ENCODE assay signal across 8 mouse cellular contexts in genomic region chr4:139075915-139076314, GRCm38 (mm10). TPM values are rescaled to one million over a fixed set of nuclear protein-coding genes. Genes with fewer than 3 reads are reported as not detected.
A peak's percentile ranks its signal among the peaks of the same experiment; 100 is the strongest.
DNase-seq lines count a peak whose midpoint lies in the region; ATAC-seq and TF ChIP-seq lines count a peak whose summit lies in the region.
"Had no signal": no experiment of that assay in that cellular context is flagged by ENCODE, and none has a peak within 500 bp of the region (broad histone marks: within the 10 kb centered on the region; RNA-seq: fewer than 3 reads in every experiment).

No protein-coding gene starts in this region.

- peak; percentile 15 for DNase-seq in liver, adult 2 months (ENCODE audit: extremely low read depth, low read depth, low spot score)
- no peak for DNase-seq in liver
- no peak for DNase-seq in layer of hippocampus, postnatal 36 days
- DNase-seq in thymus, postnatal 36 days: no peak

- no peak overlapping the region for H3K27ac ChIP-seq in liver, adult 2 months (replicated peaks; ENCODE audit: insufficient read depth, low read depth, low read length)
- H3K27ac ChIP-seq in embryonic facial prominence, embryonic 15.5 days (replicated peaks): no peak overlapping the region
- H3K27ac ChIP-seq in intestine, embryonic 16.5 days (ENCODE audit: low read length): no peak overlapping the region
- no peak overlapping the region for H3K27ac ChIP-seq in neural tube, embryonic 15.5 days (replicated peaks)

- no peak overlapping the region for H3K9ac ChIP-seq in liver, adult 2 months (ENCODE audit: low read depth, low read length)
- no peak overlapping the region for H3K9ac ChIP-seq in embryonic facial prominence, embryonic 15.5 days
- H3K9ac ChIP-seq in intestine, embryonic 16.5 days (ENCODE audit: low read depth, low read length): no peak overlapping the region
- H3K9ac ChIP-seq in neural tube, embryonic 15.5 days (replicated peaks): peak overlapping the region; percentile 60; the same call in 1 of the 2 replicates

- H3K27me3 ChIP-seq in liver, adult 2 months (ENCODE audit: control insufficient read depth, insufficient read depth, low read length): peaks cover 18% of the 10 kb centered on the region
- H3K27me3 ChIP-seq in embryonic facial prominence, embryonic 15.5 days: peaks cover 46% of the 10 kb centered on the region
- peaks cover 43% of the 10 kb centered on the region for H3K27me3 ChIP-seq in intestine, embryonic 16.5 days (replicated peaks; ENCODE audit: control insufficient read depth, insufficient read depth, low read length)
- peaks cover 55% of the 10 kb centered on the region for H3K27me3 ChIP-seq in neural tube, embryonic 15.5 days (replicated peaks)

- no peaks in the 10 kb centered on the region for H3K4me1 ChIP-seq in liver, adult 2 months (ENCODE audit: control insufficient read depth, insufficient read depth, low read length)
- H3K4me1 ChIP-seq in embryonic facial prominence, embryonic 15.5 days: peaks cover 18% of the 10 kb centered on the region
- peaks cover 14% of the 10 kb centered on the region for H3K4me1 ChIP-seq in intestine, embryonic 16.5 days (ENCODE audit: control insufficient read depth, insufficient read depth, low read length)
- peaks cover 21% of the 10 kb centered on the region for H3K4me1 ChIP-seq in neural tube, embryonic 15.5 days

- 19% methylated on average over 5 of the region's 5 CpGs for WGBS in liver, adult 2 months
- 20% methylated on average over 5 of the region's 5 CpGs for WGBS in embryonic facial prominence, embryonic 15.5 days
- 16% methylated on average over 5 of the region's 5 CpGs for WGBS in intestine, embryonic 16.5 days
- WGBS in neural tube, embryonic 15.5 days: 17% methylated on average over 5 of the region's 5 CpGs

- H3K4me3 ChIP-seq in liver, adult 2 months (ENCODE audit: insufficient read depth, low read depth, low read length): no peak overlapping the region
- H3K4me3 ChIP-seq in embryonic facial prominence, embryonic 15.5 days (replicated peaks): peak overlapping the region; percentile 56
- H3K4me3 ChIP-seq in intestine, embryonic 16.5 days (ENCODE audit: low read length): peak overlapping the region; percentile 61
- H3K4me3 ChIP-seq in neural tube, embryonic 15.5 days (replicated peaks): peak overlapping the region; percentile 54

- no peak for TF ChIP-seq POLR2A in liver, adult 2 months (IDR thresholded peaks at IDR 0.05; ENCODE audit: extremely low read depth, insufficient read depth, low read length)

- no peaks in the 10 kb centered on the region for H3K36me3 ChIP-seq in liver, adult 2 months (ENCODE audit: control insufficient read depth, insufficient read depth, low read length)
- no peaks in the 10 kb centered on the region for H3K36me3 ChIP-seq in embryonic facial prominence, embryonic 15.5 days
- H3K36me3 ChIP-seq in intestine, embryonic 16.5 days (ENCODE audit: control insufficient read depth, insufficient read depth, low read length): no peaks in the 10 kb centered on the region
- no peaks in the 10 kb centered on the region for H3K36me3 ChIP-seq in neural tube, embryonic 15.5 days

- no peaks in the 10 kb centered on the region for H3K79me2 ChIP-seq in liver, adult 2 months (ENCODE audit: control insufficient read depth, insufficient read depth, low read length)

- no peak for ATAC-seq in embryonic facial prominence, embryonic 15.5 days (ENCODE audit: insufficient number of reproducible peaks, low FRiP score, low TSS enrichment, low read depth)
- peak; percentile 27; the same call in 1 of the 2 replicates for ATAC-seq in intestine, embryonic 16.5 days
- no peak for ATAC-seq in neural tube, embryonic 15.5 days (ENCODE audit: low FRiP score)

- H3K4me2 ChIP-seq in embryonic facial prominence, embryonic 15.5 days (replicated peaks): peak overlapping the region; percentile 94
- H3K4me2 ChIP-seq in intestine, embryonic 16.5 days (ENCODE audit: low read depth, low read length): peak overlapping the region; percentile 97
- peak overlapping the region; percentile 87 for H3K4me2 ChIP-seq in neural tube, embryonic 15.5 days

- no peaks in the 10 kb centered on the region for H3K9me3 ChIP-seq in embryonic facial prominence, embryonic 15.5 days (replicated peaks)
- no peaks in the 10 kb centered on the region for H3K9me3 ChIP-seq in intestine, embryonic 16.5 days (ENCODE audit: control insufficient read depth, low read length)
- no peaks in the 10 kb centered on the region for H3K9me3 ChIP-seq in neural tube, embryonic 15.5 days (replicated peaks)

- TF ChIP-seq CTCF in liver, adult 2 months (IDR thresholded peaks at IDR 0.05; ENCODE audit: low read depth, low read length): peak; percentile 44

RNA-seq across cellular contexts. Expression of gene Htr6, which starts 0.5 kb away (rescaled TPM):
- not detected in 2 replicates for total RNA-seq in liver, adult 2 months (2014; rRNA removed)
- not detected in 2 replicates for polyA plus RNA-seq in liver, adult 2 months (2012; rRNA removed)
- polyA plus RNA-seq in embryonic facial prominence, embryonic 15.5 days (2015; fragmentation: Nextera tagmentation; extraction: Ambion mirVana): 0.20 and 0.28 TPM in 2 replicates
- polyA plus RNA-seq in intestine, embryonic 16.5 days (2015; fragmentation: Nextera tagmentation; extraction: Ambion mirVana): 0.05 TPM in 1 of 2 replicates, not detected in the other
- polyA plus RNA-seq in neural tube, embryonic 15.5 days (2015; fragmentation: Nextera tagmentation; extraction: Ambion mirVana): 0.80 and 1.0 TPM in 2 replicates
- total RNA-seq in layer of hippocampus, postnatal 36 days (2021): 1 to 10 TPM; 6.5 to 8.8 TPM
- total RNA-seq: granulocyte monocyte progenitor cell, adult 5-6 weeks had no signal

RNA-seq across cellular contexts. Expression of gene Nbl1, which starts 16.9 kb away (rescaled TPM):
- 0.37 and 1.7 TPM in 2 replicates for total RNA-seq in liver, adult 2 months (2014; rRNA removed)
- 1.1 and 1.3 TPM in 2 replicates for polyA plus RNA-seq in liver, adult 2 months (2012; rRNA removed)
- polyA plus RNA-seq in embryonic facial prominence, embryonic 15.5 days (2015; fragmentation: Nextera tagmentation; extraction: Ambion mirVana): 167 and 168 TPM in 2 replicates
- 38.9 and 43.3 TPM in 2 replicates for polyA plus RNA-seq in intestine, embryonic 16.5 days (2015; fragmentation: Nextera tagmentation; extraction: Ambion mirVana)
- polyA plus RNA-seq in neural tube, embryonic 15.5 days (2015; fragmentation: Nextera tagmentation; extraction: Ambion mirVana): 47.9 and 51.2 TPM in 2 replicates
- total RNA-seq in layer of hippocampus, postnatal 36 days (2021): 10 to 100 TPM; 77.2 to 86.8 TPM
- total RNA-seq: granulocyte monocyte progenitor cell, adult 5-6 weeks had no signal

RNA-seq across cellular contexts. Expression of gene Minos1, which starts 55.0 kb away (rescaled TPM):
- total RNA-seq in liver, adult 2 months (2014; rRNA removed): 45.2 and 55.5 TPM in 2 replicates
- 26.3 and 29.7 TPM in 2 replicates for polyA plus RNA-seq in liver, adult 2 months (2012; rRNA removed)
- polyA plus RNA-seq in embryonic facial prominence, embryonic 15.5 days (2015; fragmentation: Nextera tagmentation; extraction: Ambion mirVana): 462 and 488 TPM in 2 replicates
- 658 and 660 TPM in 2 replicates for polyA plus RNA-seq in intestine, embryonic 16.5 days (2015; fragmentation: Nextera tagmentation; extraction: Ambion mirVana)
- polyA plus RNA-seq in neural tube, embryonic 15.5 days (2015; fragmentation: Nextera tagmentation; extraction: Ambion mirVana): 440 and 466 TPM in 2 replicates
- 100 to 1,000 TPM; 198 to 212 TPM for total RNA-seq in layer of hippocampus, postnatal 36 days (2021)

Comparison
In these comparisons a context has a peak if more than half of its experiments do, and no peak if none do; other contexts are left out.
1. RNA of gene Nbl1, which starts 16.9 kb away (polyA plus RNA-seq): 167 to 168 TPM in embryonic facial prominence, embryonic 15.5 days, 47.9 to 51.2 TPM in neural tube, embryonic 15.5 days and 38.9 to 43.3 TPM in intestine, embryonic 16.5 days; 1.1 to 1.3 TPM in liver, adult 2 months; every median in the first group is over 10 times any median in the second.
2. RNA of gene Minos1, which starts 55.0 kb away (polyA plus RNA-seq): 658 to 660 TPM in intestine, embryonic 16.5 days, 462 to 488 TPM in embryonic facial prominence, embryonic 15.5 days and 440 to 466 TPM in neural tube, embryonic 15.5 days; 26.3 to 29.7 TPM in liver, adult 2 months; every median in the first group is over 10 times any median in the second.
3. Peak in every context shown above with its lines, with median percentiles within 50 percentile points of each other: H3K4me2 ChIP-seq.